Mouse (Mus musculus): Measurements from ENCODE around the gene Vmn1r94.
"Not testable (repeated sequence)": the region's sequence is repeated elsewhere in the genome, so short reads cannot be mapped to it uniquely, and the experiment has no call there.

Gene Vmn1r94

GRCm38 (mm10) chr7:20168277-20168676 lies at the start of gene Vmn1r94:
TSS of gene Vmn1r94 (minus strand) at chr7:20168377.
- not testable (repeated sequence) for DNase-seq

- not testable (repeated sequence) for DNase-seq
Observed at GRCm38 (mm10) chr7:20205507-20205906, 37.3 kb upstream of the Vmn1r94 start, which contains the start of gene Gm6164. TSS of gene Gm6164 (minus strand) at chr7:20205607.

- DNase-seq = not testable (repeated sequence)
Observed at GRCm38 (mm10) chr7:20193410-20193809, 25.2 kb upstream of the Vmn1r94 start, which contains the start of gene Vmn1r95. TSS of gene Vmn1r95 (plus strand) at chr7:20193710.

GRCm38 (mm10) chr7:20138988-20139387 lies 29.2 kb downstream of the Vmn1r94 start, which contains the start of gene Vmn1r93:
TSS of gene Vmn1r93 (minus strand) at chr7:20139088.
- DNase-seq = not testable (repeated sequence)

GRCm38 (mm10) chr7:20122479-20122878 lies 45.7 kb downstream of the Vmn1r94 start, which contains the start of gene Gm16442:
TSS of gene Gm16442 (minus strand) at chr7:20122579.
- DNase-seq = not testable (repeated sequence)
